Mouse (Mus musculus) testis, adult 2 months (tissue): ENCODE measurements around the gene Gm20662.

Experiments used
- CTCF ChIP-seq: fragments of 200-500 bp; IDR thresholded peaks from 2 replicates; pipeline ENCODE4 v1.5.1; 2012; ENCODE audit warnings: low read depth, mild to moderate bottlenecking, inconsistent platforms, low read length, moderate library complexity; ENCODE audit not compliant: control insufficient read depth, insufficient read depth, insufficient replicate concordance
- POLR2A ChIP-seq: fragments of 200-500 bp; IDR thresholded peaks from 2 replicates; pipeline ENCODE4 v1.6.1; 2012; ENCODE audit warnings: low read depth, mild to moderate bottlenecking, inconsistent platforms, low read length, moderate library complexity; ENCODE audit not compliant: control insufficient read depth

DNA sequence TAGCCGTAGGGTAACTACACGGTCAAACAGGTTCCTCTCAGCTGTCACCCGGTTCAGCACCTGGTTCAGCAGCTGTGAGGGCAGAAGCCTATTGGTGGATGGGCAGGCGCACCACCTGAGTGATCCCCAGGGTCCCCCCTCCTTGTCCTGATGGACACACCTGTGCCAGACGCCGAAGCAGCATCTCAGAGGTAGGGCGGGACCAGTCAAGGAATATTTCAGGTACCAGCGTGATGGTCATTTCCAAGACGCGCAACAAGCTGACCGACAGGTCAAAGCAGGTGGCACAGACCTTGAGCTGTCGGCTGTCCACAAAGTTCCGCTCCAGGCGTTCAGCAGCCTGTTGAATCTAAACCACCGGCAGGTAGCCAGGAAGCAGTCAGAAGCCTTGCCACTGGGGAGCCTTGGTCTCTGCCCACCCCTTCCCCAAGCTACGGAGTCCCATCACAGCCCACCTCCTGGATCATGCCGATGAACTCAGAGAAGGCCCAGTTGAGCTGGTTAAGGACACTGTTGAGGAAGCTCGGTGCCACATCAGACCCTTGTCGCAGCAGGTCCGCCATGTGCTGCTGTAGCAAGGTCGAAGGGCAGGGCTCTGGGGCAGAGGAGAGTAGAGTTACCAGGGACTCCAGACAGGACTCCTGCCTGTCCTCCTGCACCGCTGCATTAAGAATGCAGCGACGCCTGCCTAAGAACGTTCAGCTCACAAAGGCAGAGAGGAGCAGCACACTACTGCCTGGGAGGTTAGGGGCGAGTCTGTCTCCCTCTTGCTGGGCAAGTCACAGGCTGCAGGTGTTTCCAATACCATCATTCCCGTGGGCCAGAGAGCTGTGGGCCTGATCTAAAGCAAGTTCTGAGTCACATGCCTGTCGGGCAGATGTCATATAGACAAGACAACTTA, 60.5 kb downstream of the Gm20662 start:
- TF ChIP-seq CTCF, result no peak
- no peak; the same call in 1 of the 2 replicates for TF ChIP-seq POLR2A
